Mouse (Mus musculus): ENCODE results near the gene Lipo1. TPM values are rescaled to one million over a fixed set of nuclear protein-coding genes. Genes with fewer than 3 reads are reported as not detected.
"Not testable (repeated sequence)": the region's sequence is repeated elsewhere in the genome, so short reads cannot be mapped to it uniquely, and the experiment has no call there.

The Lipo1 gene
- polyA plus RNA-seq (2016; fragmentation: Nextera tagmentation; extraction: Ambion mirVana): not detected in 2 replicates

DNA sequence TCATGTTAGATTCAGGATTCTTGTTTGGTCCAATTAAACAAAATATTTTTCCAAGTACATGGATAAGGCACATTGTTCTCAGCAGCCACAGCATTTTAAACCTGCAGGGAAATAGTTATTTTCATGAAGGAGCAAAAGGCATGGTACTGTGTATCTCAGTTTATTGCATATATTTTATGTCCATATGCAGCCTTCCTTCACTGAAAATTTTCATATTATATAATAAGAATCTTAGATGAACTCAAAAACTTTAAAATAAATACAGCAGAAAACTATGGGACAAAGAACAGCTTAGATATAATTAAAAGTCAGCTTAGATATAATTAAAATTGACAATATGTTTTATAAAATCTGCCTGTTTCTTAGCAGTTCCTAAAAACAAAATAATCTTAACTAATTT, at the start of gene Lipo1:
Gene Lipo1, minus strand, starts transcription at position 101 of the 400 bp plus-strand sequence.
- not testable (repeated sequence) for H3K4me3 ChIP-seq; ATAC-seq (ENCODE audit: low FRiP score); H3K27ac ChIP-seq; H3K27me3 ChIP-seq; H3K9ac ChIP-seq; H3K9me3 ChIP-seq (replicated peaks); H3K4me2 ChIP-seq (replicated peaks); H3K4me1 ChIP-seq; H3K36me3 ChIP-seq

DNA sequence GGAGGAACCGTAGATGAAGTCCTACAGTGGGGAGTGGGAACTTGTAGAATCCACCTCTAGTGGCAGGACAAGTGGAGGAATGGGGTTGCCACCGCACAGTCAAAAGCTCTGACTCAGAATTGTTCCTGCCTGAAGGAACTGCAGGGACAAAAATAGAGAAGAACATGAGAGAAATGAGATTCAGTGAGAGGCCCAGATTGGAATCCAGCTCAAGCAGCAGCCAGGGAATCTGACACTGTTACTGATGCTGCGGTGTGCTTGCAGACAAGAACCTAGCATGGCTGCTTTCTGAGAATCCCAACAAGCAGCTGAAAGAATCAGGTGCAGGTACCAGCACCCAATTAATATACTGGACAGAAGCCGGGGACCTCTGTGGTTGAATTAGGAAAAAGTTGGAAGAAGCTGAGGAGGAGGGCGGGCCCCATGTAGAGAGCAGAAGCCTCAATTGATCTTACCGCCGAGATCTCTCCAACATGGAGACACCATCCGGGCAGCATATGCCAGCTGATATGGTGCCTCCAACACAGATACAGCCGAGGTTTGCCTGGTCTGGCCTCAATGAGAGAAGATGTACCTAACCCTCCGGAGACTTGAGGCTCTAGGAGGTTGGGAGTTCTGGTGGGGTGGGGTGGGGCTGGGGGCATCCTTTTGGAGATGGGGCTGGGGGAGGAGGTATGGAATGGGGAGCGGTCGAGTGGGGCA, 532 bp downstream of the Lipo1 start:
- WGBS: 90% methylated on average over 12 of the region's 12 CpGs
- ATAC-seq (ENCODE audit: low FRiP score): no peak
- Histone ChIP-seq H3K9ac (no peak overlapping the region), H3K36me3 (no peaks in the 10 kb centered on the region), H3K4me2 (replicated peaks) (no peak overlapping the region), H3K27me3 (no peaks in the 10 kb centered on the region), H3K4me1 (no peaks in the 10 kb centered on the region), H3K9me3 (replicated peaks) (no peaks in the 10 kb centered on the region), H3K4me3 (no peak overlapping the region), H3K27ac (no peak overlapping the region)

DNA sequence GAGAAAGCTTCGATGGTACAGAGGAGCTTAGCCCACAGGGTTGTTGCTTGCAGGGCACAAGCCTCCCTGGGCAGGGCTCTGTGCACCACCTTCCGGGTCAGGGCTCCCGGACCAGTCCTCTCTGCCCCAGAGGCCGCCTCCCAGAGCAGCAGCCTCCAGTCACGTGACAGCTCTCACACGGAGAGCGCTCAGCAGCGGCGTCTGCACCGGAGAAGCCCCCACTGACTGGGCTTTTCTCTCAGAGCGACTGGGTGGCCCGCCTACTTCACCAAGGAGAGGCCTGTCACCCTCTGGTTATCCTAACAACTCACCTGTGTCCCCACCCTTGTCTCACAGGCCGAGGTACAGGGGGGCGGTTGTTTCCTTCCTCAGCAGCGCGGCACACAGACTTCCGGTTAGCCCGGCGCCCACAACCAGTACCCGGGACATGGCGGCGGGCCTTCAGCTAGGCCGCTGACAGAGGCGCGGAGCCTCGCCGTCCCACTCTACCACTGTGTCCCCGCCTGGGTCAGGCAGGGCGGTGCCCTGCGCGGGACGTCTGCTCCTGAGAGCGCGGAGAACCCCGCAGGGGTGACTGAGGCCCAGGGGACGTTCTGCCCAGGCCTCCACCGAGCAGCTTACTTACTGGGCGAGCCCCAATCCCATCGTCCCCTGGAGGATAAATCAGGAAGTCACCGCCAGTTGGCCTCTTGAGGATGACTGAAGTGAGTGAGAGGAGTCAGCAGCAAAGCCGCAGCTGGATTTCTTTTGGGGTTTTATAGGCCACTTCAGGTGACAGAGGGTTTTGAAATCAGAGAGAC, 25.8 kb downstream of the Lipo1 start, which contains the start of gene Lipo3:
Gene Lipo3, minus strand, starts transcription at position 665 of the 800 bp plus-strand sequence.
- H3K9me3 ChIP-seq (replicated peaks); H3K36me3 ChIP-seq; H3K4me1 ChIP-seq; H3K27ac ChIP-seq; H3K27me3 ChIP-seq; H3K9ac ChIP-seq: not testable (repeated sequence)
- 30% methylated on average over 14 of the region's 41 CpGs for WGBS
- peak; percentile 96 for ATAC-seq (ENCODE audit: low FRiP score)
- Histone ChIP-seq H3K4me3 (0 out of 2 replicates have a peak within 1 kb of the TSS, but pooled peaks have one; percentile 12), H3K4me2 (replicated peaks) (peak within 1 kb of the TSS; percentile 39)

DNA sequence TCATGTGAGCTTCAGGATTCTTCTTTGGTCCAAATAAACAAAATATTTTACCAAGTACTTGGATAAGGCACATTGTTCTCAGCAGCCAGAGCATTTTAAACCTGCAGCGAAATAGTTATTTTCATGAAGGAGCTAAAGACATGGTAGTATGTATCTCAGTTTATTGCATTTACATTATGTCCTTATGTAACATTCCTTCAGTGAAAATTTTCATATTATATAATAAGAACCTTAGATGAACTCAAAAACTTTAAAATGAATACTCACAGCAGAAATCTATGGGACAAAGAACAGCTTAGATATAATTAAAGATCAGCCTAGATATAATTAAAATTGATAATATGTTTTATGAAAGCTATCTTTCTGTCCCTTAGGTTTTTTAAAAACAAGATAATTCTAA, 36.0 kb downstream of the Lipo1 start, which contains the start of gene Lipo2:
Gene Lipo2, minus strand, starts transcription at position 101 of the 400 bp plus-strand sequence.
- H3K9me3 ChIP-seq (replicated peaks); H3K4me2 ChIP-seq (replicated peaks); ATAC-seq (ENCODE audit: low FRiP score); H3K27ac ChIP-seq; H3K4me3 ChIP-seq; H3K9ac ChIP-seq; H3K36me3 ChIP-seq; H3K27me3 ChIP-seq; H3K4me1 ChIP-seq: not testable (repeated sequence)
- WGBS: 96% methylated on average over 1 of the region's 1 CpGs

Other genes with a start within 250 kb of the Lipo1 start
- not detected in 2 replicates for gene Gm8978, start 162.2 kb downstream of the Lipo1 start, polyA plus RNA-seq (2016; fragmentation: Nextera tagmentation; extraction: Ambion mirVana)
- 0.57 TPM in 1 of 2 replicates, not detected in the other for gene Lipo2, start 36.1 kb downstream of the Lipo1 start, polyA plus RNA-seq (2016; fragmentation: Nextera tagmentation; extraction: Ambion mirVana)
- gene Lipo3, start 25.5 kb downstream of the Lipo1 start, polyA plus RNA-seq (2016; fragmentation: Nextera tagmentation; extraction: Ambion mirVana): 13.4 and 13.8 TPM in 2 replicates
- gene Lipf, start 173.7 kb upstream of the Lipo1 start, polyA plus RNA-seq (2016; fragmentation: Nextera tagmentation; extraction: Ambion mirVana): not detected in 2 replicates
- not detected in 2 replicates for gene Lipk, start 220.8 kb upstream of the Lipo1 start, polyA plus RNA-seq (2016; fragmentation: Nextera tagmentation; extraction: Ambion mirVana)